Mouse (Mus musculus) thymus, adult 18-20 months (tissue): Measurements from ENCODE around the gene Ugt1a9.
A peak's percentile ranks its signal among the peaks of the same experiment; 100 is the strongest.

Experiments used
- DNase-seq, 2 experiments: peaks; one replicate each; pipeline ENCODE4 v3.0.0; 2022; ENCODE audit warnings: mixed read lengths in 2 of 2

Gene Ugt1a9

DNA sequence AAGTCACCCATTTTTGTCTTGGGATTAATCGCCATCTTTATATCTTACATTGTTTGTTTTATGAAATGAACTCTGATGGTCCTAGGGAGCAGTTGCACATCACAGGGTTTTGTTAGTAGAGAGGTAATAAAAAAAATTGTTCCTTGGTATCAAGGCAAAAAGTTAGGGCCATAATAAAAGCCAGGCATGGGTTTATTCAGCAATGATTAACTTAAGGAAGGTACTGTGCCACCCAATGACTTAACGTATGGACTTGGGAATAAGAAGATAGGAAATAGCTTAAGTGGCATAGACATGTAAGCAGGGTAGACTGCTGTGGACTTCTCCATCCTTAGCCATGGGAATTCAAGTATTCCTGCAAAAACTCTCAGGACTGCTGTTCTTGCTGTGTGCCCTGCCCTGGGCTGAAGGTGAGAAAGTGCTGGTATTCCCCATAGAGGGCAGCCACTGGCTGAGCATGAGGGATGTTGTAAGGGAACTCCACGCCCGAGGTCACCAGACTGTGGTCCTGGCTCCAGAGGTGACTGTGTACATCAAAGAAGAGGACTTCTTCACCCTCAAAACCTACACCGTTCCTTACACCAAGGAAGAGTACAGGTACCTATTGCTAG lies 115.8 kb downstream of the Ugt1a9 start:
- DNase-seq = no peak

DNA sequence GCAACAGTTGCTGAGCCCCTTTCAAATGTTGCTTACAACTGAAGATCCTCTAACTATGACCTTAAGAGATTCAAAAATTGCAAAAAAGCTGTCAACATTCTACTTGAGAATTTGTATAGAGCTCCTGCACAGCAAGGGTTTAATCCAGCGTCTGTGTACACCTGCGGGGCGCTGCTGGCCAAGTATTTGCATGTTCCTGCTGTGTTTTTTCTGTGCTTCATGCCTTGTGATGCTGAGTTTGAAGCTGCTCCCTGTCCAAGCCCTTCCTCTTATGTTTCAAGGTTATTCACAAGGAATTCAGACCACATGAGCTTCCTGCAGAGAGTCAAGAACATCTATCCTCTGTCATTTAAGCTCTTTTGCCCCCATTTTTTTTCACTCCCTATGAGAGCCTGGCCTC lies 121.5 kb downstream of the Ugt1a9 start:
- no peak for DNase-seq

DNA sequence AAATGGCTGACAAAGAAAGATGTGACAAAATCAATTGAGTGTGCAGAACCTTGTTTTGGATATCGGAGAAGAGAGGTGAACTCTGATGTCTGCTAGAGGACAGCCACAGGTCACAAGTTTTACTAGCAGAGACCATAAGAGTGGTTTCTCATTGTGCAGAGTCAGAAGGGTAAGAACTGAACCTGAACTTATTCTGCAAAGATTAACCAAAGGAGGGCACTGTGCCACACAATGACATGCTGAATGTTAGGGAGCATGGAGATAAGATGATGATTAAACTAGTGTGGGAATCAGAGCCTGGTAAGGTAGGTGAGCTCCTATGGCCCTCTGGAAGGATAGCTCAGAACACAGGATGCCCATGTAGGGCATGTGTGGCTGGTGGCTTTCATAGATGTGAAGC lies 125.1 kb downstream of the Ugt1a9 start:
- no peak for DNase-seq

DNA sequence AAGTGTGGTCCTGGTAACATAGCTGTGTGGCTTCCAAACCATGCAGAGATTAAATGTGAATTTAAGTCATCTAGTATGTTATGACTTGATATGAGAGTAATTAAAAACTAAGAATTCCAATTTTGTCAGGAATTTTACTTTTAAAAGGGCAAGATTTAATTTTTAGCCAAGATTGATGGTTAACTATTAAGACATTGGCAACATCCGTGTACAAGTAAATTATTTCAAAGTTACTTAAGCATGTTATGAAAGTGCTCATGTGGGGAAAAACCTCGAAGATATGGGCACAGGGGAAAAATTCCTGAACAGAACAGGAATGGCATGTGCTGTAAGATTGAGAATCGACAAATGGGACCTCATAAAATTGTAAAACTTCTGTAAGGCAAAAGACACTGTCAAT lies 126.8 kb downstream of the Ugt1a9 start:
- no peak for DNase-seq

DNA sequence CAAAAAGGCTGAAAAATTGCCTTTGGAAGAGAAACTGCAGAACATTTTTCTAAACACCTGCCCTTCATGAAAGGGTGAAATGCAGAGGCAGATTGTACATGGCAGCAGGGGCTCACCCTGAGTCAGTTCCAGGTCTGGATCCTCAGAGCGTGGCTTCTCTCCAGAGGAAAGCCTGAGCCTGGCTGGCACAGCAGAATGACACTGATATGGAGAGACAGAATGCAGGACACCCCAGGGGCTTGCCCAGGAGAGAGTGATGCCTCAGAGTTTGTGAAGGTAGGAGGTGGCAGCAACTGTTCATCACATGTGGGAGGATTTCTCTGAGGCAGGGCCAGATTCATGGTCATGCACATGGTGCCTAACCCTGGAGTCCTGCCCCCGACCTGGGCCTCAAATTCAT lies 129.4 kb downstream of the Ugt1a9 start:
- DNase-seq = no peak

DNA sequence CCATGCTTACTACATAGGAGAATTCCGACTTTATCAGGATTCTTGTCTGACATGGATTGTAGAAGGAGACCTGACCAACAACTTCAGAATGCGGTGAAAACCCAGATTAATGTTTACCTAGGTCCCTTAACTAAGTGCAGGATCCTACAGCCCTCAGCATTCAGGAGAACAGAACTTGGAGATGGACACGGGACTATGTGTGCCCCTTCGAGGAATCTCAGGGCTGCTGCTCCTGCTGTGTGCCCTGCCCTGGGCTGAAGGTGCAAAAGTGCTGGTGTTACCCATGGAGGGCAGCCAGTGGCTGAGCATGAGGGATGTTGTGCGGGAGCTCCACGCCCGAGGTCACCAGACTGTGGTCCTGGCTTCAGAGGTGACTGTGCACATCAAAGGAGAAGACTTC lies 129.9 kb downstream of the Ugt1a9 start, which contains the start of gene Ugt1a2:
TSS of gene Ugt1a2 (plus strand) at position 146 of the 400 bp plus-strand sequence.
- no peak for DNase-seq

- DNase-seq = peak; percentile 62 to 67
Measured at GRCm38 (mm10) chr1:88205294-88205922, 134.8 kb downstream of the Ugt1a9 start, which contains the start of gene Dnajb3. Gene Dnajb3 (minus strand): TSS chr1:88205782.

DNA sequence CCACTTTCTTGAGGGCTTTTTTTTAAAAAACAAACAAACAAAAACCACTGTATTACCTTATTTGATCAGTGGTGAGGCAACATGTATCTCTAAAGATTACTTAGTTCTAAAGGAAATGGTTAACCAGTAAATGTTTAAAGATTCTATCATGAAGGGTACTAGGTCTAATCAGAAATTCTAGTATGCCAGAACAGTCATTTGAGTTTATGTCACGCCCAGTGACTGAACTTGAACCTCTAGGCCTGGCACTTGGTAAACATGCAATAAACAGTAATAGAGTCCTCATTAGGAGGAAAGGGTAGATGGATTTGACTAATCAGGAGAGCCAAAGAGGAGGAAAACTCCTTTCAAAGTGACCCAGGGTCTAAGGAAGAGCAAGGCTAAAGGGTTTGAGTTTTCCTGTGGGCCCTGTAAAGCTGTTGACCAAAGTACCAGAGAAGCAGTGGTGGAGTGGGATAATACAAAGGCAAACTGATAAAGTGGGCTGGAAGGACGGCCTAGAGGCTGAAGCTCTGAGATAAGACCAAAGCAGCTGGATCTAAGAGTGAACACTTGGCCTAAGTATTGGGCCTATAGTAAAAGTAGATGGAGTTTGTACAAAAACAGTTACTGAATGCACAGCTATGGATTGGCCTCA lies 136.4 kb downstream of the Ugt1a9 start:
- no peak for DNase-seq

GRCm38 (mm10) chr1:88211812-88212211 lies 141.2 kb downstream of the Ugt1a9 start, which contains the start of gene Ugt1a1:
Gene Ugt1a1 (plus strand): TSS chr1:88211959.
- DNase-seq = no peak

DNA sequence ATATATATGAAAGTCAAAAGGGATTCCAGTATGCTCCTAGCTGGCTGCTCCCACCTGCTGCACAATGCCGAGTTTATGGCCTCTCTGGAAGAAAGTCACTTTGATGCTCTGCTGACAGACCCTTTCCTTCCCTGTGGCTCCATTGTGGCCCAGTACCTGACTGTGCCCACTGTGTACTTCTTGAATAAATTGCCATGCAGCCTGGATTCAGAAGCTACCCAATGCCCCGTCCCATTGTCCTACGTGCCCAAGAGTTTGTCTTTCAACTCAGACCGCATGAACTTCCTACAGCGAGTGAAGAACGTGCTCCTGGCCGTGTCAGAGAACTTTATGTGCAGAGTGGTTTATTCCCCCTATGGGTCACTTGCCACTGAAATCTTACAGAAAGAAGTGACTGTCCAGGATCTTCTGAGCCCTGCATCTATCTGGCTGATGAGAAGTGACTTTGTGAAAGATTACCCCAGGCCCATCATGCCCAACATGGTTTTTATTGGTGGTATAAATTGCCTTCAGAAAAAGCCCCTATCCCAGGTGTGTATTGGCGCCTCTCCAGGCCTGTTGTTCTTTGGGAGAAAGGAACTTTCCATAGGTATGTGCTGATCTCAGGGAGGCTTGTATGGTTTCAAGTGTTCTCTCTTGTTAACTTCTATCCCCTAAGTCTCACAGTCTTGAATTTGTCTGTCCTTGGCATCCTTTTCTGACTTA lies 141.9 kb downstream of the Ugt1a9 start:
- DNase-seq = no peak

DNA sequence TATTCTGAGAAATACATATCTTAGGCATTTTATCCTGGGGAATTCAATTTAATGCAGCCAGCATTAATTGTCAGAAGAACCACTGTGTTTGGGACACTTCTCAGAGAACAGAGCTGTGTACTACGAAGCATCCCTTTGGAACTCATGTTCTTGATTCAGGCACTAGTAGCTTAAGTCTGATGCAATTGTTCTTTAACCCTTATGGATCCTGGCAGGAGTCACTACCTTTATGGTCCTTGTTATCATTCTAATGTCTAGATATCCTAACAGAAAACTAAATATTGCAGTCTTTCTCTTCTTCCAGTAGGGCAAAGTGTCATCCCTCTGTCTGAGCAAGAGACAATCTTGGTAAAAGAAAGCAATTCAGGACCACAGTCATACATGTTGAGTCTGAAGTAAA lies 142.5 kb downstream of the Ugt1a9 start:
- no peak for DNase-seq

DNA sequence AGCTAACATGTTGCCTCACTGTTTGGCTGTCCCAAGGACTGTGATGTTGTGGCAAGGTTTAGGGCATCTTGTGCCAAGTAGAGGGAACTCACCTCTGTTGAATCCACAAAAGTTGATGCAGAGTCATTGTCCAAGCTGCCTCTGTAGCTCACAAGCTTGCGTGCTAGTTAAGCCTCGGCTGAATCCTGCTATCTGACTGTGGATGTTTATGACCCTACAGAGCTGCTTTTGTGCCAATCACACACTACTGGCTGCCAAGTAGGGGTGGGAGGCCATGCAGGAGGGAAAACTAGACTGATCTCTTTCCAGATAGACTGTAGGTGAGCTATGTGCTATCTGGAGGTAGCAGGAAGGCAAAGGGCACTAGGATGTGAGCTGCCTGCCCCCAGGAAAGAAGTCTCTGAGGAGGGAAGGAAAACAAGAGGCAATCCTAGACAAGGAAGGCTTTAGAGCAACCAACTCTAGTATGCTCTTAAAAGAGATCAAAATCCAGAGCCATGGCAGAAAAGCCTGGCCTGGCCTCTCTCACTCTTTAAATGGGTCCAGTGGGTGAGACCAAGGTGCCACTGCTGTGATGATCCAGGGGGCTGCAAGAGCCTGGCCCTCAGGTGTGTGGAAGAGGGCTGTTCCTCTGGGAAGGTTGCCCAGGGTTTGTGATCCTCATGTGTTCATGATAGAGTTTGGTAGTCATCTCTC lies 143.3 kb downstream of the Ugt1a9 start:
- no peak for DNase-seq

- no peak for DNase-seq
Measured at GRCm38 (mm10) chr1:88214462-88214952, 143.9 kb downstream of the Ugt1a9 start.

DNA sequence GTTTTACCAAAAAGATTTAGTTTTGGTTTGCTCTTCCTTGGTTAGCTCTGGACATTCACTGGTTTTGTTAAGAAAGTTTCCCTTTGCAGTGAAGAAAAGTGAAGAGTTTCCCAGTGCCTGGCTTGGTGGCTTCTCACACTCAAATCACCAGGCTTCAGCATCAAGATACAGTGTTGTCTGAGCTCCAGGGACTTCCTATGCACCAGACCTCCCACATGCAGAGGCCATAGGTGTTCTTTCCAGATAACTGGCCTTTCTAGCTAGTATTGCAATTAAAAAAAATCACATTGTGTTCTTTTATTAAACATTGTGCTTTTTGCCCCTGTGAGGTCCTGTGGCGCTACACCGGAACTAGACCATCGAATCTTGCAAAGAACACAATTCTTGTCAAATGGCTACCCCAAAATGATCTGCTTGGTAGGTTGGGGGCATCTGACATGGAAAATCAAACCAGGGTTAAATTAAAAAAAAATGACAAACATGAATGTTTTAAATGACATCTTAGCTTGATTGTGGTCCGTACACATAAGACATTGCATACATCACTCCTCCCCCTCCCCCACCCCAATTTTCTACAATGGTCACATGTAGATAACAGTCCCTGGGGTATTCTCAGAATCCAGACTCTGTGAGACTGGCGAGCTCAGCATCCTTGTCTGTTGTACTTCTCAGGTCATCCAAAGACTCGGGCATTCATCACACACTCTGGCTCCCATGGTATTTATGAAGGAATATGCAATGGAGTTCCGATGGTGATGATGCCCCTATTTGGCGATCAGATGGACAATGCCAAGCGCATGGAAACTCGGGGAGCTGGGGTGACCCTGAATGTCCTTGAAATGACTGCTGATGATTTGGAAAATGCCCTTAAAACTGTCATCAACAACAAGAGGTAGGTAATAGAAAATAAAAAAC lies 145.1 kb downstream of the Ugt1a9 start:
- DNase-seq = no peak

DNA sequence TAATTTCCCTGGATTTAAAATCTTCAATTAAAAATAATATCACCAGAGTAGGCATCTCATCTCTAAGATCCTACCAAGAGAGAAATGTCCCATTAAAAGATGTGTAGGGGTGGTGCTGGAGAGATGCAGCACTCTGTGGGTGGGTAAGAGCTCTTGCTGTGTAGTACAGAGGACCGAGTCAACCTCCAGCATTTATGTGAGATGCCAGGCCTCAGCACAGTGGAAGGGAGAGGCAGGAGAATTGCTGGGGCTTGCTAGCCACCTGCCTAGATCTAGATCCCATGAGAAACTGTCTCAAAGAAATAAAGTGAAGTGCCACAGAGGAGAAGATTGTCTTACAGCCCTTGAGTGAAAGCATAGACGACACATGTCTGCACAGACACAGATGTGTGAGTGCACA lies 146.0 kb downstream of the Ugt1a9 start:
- no peak for DNase-seq

DNA sequence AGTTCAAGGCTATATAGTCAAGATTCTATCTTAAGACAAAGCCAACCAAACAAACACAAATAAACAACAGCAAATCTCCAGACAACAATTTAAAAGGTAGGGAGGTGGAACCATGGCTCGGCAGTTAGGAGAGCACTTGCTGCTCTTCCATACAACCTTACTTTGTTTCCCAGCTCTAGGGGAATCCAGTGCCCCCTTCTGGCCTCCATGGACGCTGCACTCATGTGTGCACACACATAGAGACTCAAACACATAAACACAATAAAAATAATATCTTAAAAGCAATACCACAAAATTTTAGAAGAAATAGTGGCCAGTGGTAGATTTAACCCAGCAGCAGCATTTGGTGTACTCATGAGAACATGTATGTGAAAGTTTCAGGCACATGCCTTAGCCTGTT lies 146.5 kb downstream of the Ugt1a9 start:
- DNase-seq = no peak

DNA sequence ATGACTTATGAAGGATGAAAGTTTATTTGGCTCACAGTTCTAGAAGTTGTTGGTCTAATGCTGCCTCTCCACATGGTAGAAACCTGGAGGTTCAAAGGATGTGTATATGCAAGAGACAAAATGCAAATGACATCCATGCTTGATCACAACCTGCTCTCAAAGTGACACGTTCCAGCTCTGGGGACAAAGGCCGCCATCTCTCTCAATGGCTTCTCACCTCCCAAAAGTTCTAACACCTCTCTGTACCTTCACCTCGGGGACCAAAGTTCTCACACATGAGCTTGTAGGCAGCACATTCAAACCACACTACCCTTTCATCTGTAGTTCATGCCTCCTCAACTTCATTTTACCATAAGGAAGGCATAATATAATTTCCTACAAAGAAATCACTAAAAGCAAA lies 147.0 kb downstream of the Ugt1a9 start:
- no peak for DNase-seq

DNA sequence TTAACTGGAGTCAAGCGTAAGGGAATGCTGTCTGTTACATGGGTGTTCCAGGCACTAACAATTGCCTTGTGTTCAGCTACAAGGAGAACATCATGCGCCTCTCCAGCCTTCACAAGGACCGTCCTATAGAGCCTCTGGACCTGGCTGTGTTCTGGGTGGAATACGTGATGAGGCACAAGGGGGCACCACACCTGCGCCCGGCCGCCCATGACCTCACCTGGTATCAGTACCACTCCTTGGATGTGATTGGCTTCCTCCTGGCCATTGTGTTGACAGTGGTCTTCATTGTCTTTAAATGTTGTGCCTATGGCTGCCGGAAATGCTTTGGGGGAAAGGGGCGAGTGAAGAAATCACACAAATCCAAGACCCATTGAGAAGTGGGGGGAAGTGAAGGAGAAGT lies 147.5 kb downstream of the Ugt1a9 start:
- DNase-seq = no peak

- no peak for DNase-seq
Measured at GRCm38 (mm10) chr1:88218591-88218990, 148.0 kb downstream of the Ugt1a9 start.

- no peak for DNase-seq
Measured at GRCm38 (mm10) chr1:88219054-88219453, 148.5 kb downstream of the Ugt1a9 start.

- DNase-seq = no peak
Measured at GRCm38 (mm10) chr1:88220336-88220735, 149.7 kb downstream of the Ugt1a9 start.

DNA sequence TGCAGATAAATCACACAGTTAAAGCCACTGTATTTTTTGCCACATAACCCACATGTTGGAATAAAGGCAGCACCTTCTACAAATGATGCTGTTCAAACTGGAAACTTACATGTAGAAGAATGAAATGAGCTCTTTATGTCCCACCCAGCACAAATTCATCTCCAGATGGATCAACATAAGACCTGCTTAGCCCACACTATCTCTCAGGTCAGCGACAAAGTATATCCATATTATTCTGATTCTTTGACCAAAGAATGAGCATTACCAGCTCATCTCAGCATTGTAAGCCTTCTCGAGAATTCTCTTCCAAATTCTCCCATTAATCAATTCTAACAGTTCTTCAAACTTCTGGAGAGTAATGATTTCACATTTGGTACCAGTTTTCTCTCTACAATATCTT lies 151.6 kb downstream of the Ugt1a9 start:
- DNase-seq = no peak
